Mouse (Mus musculus) myocyte (in vitro differentiated cells): ENCODE results near the gene Tnr. TPM values are rescaled to one million over a fixed set of nuclear protein-coding genes. Genes with fewer than 3 reads are reported as not detected.

Experiments
- H3K27me3 ChIP-seq: one replicate; pipeline ENCODE4 v1.6.1; 2011; ENCODE audit not compliant: control insufficient read depth, insufficient read depth, insufficient read length
- H3K36me3 ChIP-seq: one replicate; pipeline ENCODE4 v1.6.1; 2011; ENCODE audit not compliant: control insufficient read depth, insufficient read depth
- H3K4me2 ChIP-seq: one replicate; pipeline ENCODE4 v1.6.1; 2011; ENCODE audit warnings: low read depth, control low read depth
- H3K4me3 ChIP-seq: one replicate; pipeline ENCODE4 v1.5.1; 2011; ENCODE audit warnings: mild to moderate bottlenecking, control low read depth, moderate library complexity
- H3K79me2 ChIP-seq: one replicate; pipeline ENCODE4 v1.6.1; 2011; ENCODE audit not compliant: control insufficient read depth, insufficient read depth
- H3ac ChIP-seq: one replicate; pipeline ENCODE4 v1.6.1; 2011; ENCODE audit not compliant: control insufficient read depth, insufficient read length
- CEBPB ChIP-seq: IDR thresholded peaks from 2 replicates; pipeline ENCODE4 v1.6.1; 2011; ENCODE audit warnings: mild to moderate bottlenecking, moderate library complexity; ENCODE audit not compliant: poor library complexity, insufficient read depth, severe bottlenecking
- E2F4 ChIP-seq: IDR thresholded peaks from one replicate; pipeline ENCODE4 v1.6.1; 2011; ENCODE audit warnings: mild to moderate bottlenecking, control low read depth, moderate library complexity; ENCODE audit not compliant: insufficient read depth
- MAX ChIP-seq: IDR thresholded peaks from one replicate; pipeline ENCODE4 v1.6.1; 2011; ENCODE audit warnings: low read depth, mild to moderate bottlenecking, control low read depth
- MYOD1 ChIP-seq, 3 experiments: IDR thresholded peaks; one replicate each; pipeline ENCODE4 v1.6.1; 2011; ENCODE audit warnings: control low read depth in 2 of 3, low read depth in 2 of 3, mild to moderate bottlenecking in 2 of 3, moderate library complexity in 1 of 3; ENCODE audit not compliant: insufficient read length in 2 of 3, control insufficient read depth in 1 of 3
- MYOG ChIP-seq, 3 experiments: IDR thresholded peaks; one replicate each; pipeline ENCODE4 v1.6.1; 2011; ENCODE audit warnings: control low read depth in 2 of 3, low read depth in 2 of 3, mild to moderate bottlenecking in 2 of 3; ENCODE audit not compliant: insufficient read length in 2 of 3, control insufficient read depth in 1 of 3, insufficient read depth in 1 of 3
- POLR2A ChIP-seq: IDR thresholded peaks from one replicate; pipeline ENCODE4 v1.6.1; 2011; ENCODE audit warnings: low read depth, mild to moderate bottlenecking, control low read depth, moderate library complexity; ENCODE audit not compliant: insufficient read length
- POLR2AphosphoS2 ChIP-seq: IDR thresholded peaks from one replicate; pipeline ENCODE4 v1.6.1; 2011; ENCODE audit warnings: low read depth, control low read depth; ENCODE audit not compliant: insufficient read length
- REST ChIP-seq: IDR thresholded peaks from one replicate; pipeline ENCODE4 v1.6.1; 2011; ENCODE audit warnings: mild to moderate bottlenecking, control low read depth, moderate library complexity; ENCODE audit not compliant: insufficient read depth, insufficient read length
- SRF ChIP-seq: IDR thresholded peaks from one replicate; pipeline ENCODE4 v1.6.1; 2011; ENCODE audit warnings: low read depth; ENCODE audit not compliant: control insufficient read depth, insufficient read length
- TCF12 ChIP-seq: IDR thresholded peaks from one replicate; pipeline ENCODE4 v1.6.1; 2011; ENCODE audit warnings: mild to moderate bottlenecking, control low read depth; ENCODE audit not compliant: poor library complexity, insufficient read depth, severe bottlenecking
- TCF3 ChIP-seq: IDR thresholded peaks from one replicate; pipeline ENCODE4 v1.6.1; 2011; ENCODE audit warnings: low read depth, control low read depth; ENCODE audit not compliant: insufficient read length
- USF1 ChIP-seq: IDR thresholded peaks from one replicate; pipeline ENCODE4 v1.6.1; 2011; ENCODE audit warnings: low read depth, mild to moderate bottlenecking, control low read depth, moderate library complexity
- polyA plus RNA-seq: library from polyadenylated mRNA; unstranded; fragments of >200 nt; fragmentation: generic; extraction: Trizol; gene quantifications from one replicate; pipeline ENCODE4 v1.2.1, GENCODE M21; 2012; ENCODE audit warnings: missing spikeins

Tnr gene
- polyA plus RNA-seq, 1 experiment, result 0.02 TPM

DNA sequence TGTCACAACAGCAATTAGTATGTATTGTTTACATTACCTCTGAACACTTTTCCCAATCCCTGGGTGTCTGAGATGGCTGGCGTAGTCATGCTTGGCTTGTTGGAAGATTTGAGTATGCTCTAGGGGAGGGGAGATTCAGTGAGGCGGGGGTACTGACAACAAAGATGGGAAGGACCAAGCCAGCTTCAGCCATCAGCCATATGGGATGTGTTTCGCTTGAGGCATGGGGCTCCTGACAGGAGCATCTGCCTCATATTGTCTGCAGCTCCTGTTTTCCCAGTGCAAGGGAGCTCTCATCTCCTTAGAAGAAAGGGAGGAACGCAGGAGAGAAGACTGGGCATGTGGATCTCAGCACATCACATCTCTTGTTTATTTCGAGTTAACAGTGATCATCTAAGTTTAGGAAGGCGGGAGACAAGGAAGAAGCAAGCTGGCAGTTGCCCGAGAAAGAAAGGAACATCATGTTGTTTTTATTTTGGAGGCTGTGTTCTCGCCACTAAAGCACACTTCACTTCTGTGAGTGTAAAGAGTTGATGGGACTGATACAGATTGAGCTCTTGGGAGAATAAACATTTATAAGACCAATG is 56.9 kb downstream of the Tnr start:
- H3K27me3 ChIP-seq, result no peaks in the 10 kb centered on the region
- no peaks in the 10 kb centered on the region for H3K79me2 ChIP-seq
- H3K36me3 ChIP-seq, result no peaks in the 10 kb centered on the region
- no peak overlapping the region for H3K4me2 ChIP-seq
- H3ac ChIP-seq, result no peak overlapping the region
- H3K4me3 ChIP-seq, result no peak overlapping the region
- TF ChIP-seq TCF3, result no peak
- no peak for TF ChIP-seq MYOG (IDR thresholded peaks at IDR 0.05; ENCODE audit: control insufficient read depth in 1 of 3, insufficient read depth in 1 of 3, insufficient read length in 2 of 3, low read depth in 2 of 3)
- TF ChIP-seq MAX, result no peak
- no peak for TF ChIP-seq TCF12
- no peak for TF ChIP-seq SRF
- no peak for TF ChIP-seq REST
- TF ChIP-seq MYOD1 (IDR thresholded peaks at IDR 0.05; ENCODE audit: control insufficient read depth in 1 of 3, insufficient read length in 2 of 3, low read depth in 2 of 3), result no peak
- TF ChIP-seq CEBPB, result no peak
- no peak for TF ChIP-seq POLR2AphosphoS2
- no peak for TF ChIP-seq E2F4
- no peak for TF ChIP-seq POLR2A
- no peak for TF ChIP-seq USF1

GRCm38 (mm10) chr1:159583877-159584276 is 60.3 kb downstream of the Tnr start:
- H3K79me2 ChIP-seq, result no peaks in the 10 kb centered on the region
- no peak overlapping the region for H3K4me3 ChIP-seq
- no peaks in the 10 kb centered on the region for H3K36me3 ChIP-seq
- H3K27me3 ChIP-seq, result no peaks in the 10 kb centered on the region
- no peak overlapping the region for H3ac ChIP-seq
- no peak for TF ChIP-seq CEBPB
- no peak for TF ChIP-seq MYOD1 (IDR thresholded peaks at IDR 0.05; ENCODE audit: control insufficient read depth in 1 of 3, insufficient read length in 2 of 3, low read depth in 2 of 3)
- no peak for TF ChIP-seq MYOG (IDR thresholded peaks at IDR 0.05; ENCODE audit: control insufficient read depth in 1 of 3, insufficient read depth in 1 of 3, insufficient read length in 2 of 3, low read depth in 2 of 3)
- no peak for TF ChIP-seq REST
- TF ChIP-seq TCF12, result no peak
- no peak for TF ChIP-seq SRF
- TF ChIP-seq TCF3, result no peak
- no peak for TF ChIP-seq POLR2A
- TF ChIP-seq MAX, result no peak
- TF ChIP-seq E2F4, result no peak
- TF ChIP-seq POLR2AphosphoS2, result no peak
- TF ChIP-seq USF1, result no peak
- no peak overlapping the region for H3K4me2 ChIP-seq

DNA sequence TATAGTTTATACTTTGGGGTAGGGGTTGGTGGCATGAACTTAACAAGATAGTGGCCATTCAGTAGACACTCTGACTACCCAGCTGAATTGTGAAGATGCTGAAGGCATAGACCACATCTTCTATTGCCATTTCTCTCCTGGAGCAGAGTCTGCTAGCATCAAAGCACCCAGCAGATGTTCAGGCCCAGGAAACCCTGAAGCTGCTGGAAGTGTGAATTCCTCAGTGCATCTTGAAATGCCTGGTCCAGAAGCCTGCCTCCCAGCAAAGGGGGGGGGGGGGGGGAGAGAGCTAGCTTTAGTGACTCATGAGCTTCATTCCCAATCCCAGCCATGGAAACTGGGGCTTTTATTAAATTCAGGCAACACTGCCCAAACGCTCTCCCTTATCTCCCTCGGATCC is 65.2 kb downstream of the Tnr start:
- Histone ChIP-seq H3K27me3 (no peaks in the 10 kb centered on the region), H3ac (no peak overlapping the region), H3K4me3 (no peak overlapping the region), H3K4me2 (no peak overlapping the region), H3K79me2 (no peaks in the 10 kb centered on the region), H3K36me3 (no peaks in the 10 kb centered on the region)
- TF ChIP-seq POLR2A (no peak), SRF (no peak)

- H3ac ChIP-seq, result no peak overlapping the region
- H3K4me2 ChIP-seq, result no peak overlapping the region
- no peak for TF ChIP-seq MAX
- H3K36me3 ChIP-seq, result no peaks in the 10 kb centered on the region
- no peaks in the 10 kb centered on the region for H3K27me3 ChIP-seq
- H3K4me3 ChIP-seq, result no peak overlapping the region
- H3K79me2 ChIP-seq, result no peaks in the 10 kb centered on the region
Observed at GRCm38 (mm10) chr1:159594099-159595058, 70.8 kb downstream of the Tnr start.

- H3K4me3 ChIP-seq, result no peak overlapping the region
- no peak overlapping the region for H3K4me2 ChIP-seq
- H3K79me2 ChIP-seq, result no peaks in the 10 kb centered on the region
- no peak overlapping the region for H3ac ChIP-seq
- TF ChIP-seq REST (no peak), MYOG (IDR thresholded peaks at IDR 0.05; ENCODE audit: control insufficient read depth in 1 of 3, insufficient read depth in 1 of 3, insufficient read length in 2 of 3, low read depth in 2 of 3) (no peak), POLR2A (no peak), TCF3 (no peak), SRF (no peak), E2F4 (no peak), TCF12 (no peak), MAX (no peak), MYOD1 (IDR thresholded peaks at IDR 0.05; ENCODE audit: control insufficient read depth in 1 of 3, insufficient read length in 2 of 3, low read depth in 2 of 3) (no peak), POLR2AphosphoS2 (no peak), USF1 (no peak), CEBPB (no peak)
- H3K27me3 ChIP-seq, result no peaks in the 10 kb centered on the region
- no peaks in the 10 kb centered on the region for H3K36me3 ChIP-seq
Observed at GRCm38 (mm10) chr1:159595729-159596128, 72.2 kb downstream of the Tnr start.
